Mouse (Mus musculus) kidney, adult 11 months (tissue): ENCODE data around the gene Krtap5-1.
A peak's percentile ranks its signal among the peaks of the same experiment; 100 is the strongest.
"Not testable (repeated sequence)": the region's sequence is repeated elsewhere in the genome, so short reads cannot be mapped to it uniquely, and the experiment has no call there.

Source experiments
- DNase-seq: peaks from one replicate; pipeline ENCODE4 v3.0.0; 2022

Krtap5-1 gene

GRCm38 (mm10) chr7:142297018-142297417 is at the start of gene Krtap5-1:
Gene Krtap5-1 (minus strand): TSS chr7:142297118.
- not testable (repeated sequence) for DNase-seq

GRCm38 (mm10) chr7:142342247-142342640 is 45.3 kb upstream of the Krtap5-1 start:
- no peak for DNase-seq

- DNase-seq, result no peak
Observed at GRCm38 (mm10) chr7:142341564-142342246, 44.8 kb upstream of the Krtap5-1 start.

- no peak for DNase-seq
Observed at GRCm38 (mm10) chr7:142340269-142340970, 43.5 kb upstream of the Krtap5-1 start.

- no peak for DNase-seq
Observed at GRCm38 (mm10) chr7:142335151-142335550, 38.2 kb upstream of the Krtap5-1 start.

GRCm38 (mm10) chr7:142334246-142334645 is 37.3 kb upstream of the Krtap5-1 start:
- DNase-seq, result peak; percentile 61

- DNase-seq, result not testable (repeated sequence)
Observed at GRCm38 (mm10) chr7:142332741-142333140, 35.8 kb upstream of the Krtap5-1 start.

GRCm38 (mm10) chr7:142331281-142331680 is 34.4 kb upstream of the Krtap5-1 start:
- DNase-seq, result no peak

- peak; percentile 75 for DNase-seq
Observed at GRCm38 (mm10) chr7:142330271-142330724, 33.4 kb upstream of the Krtap5-1 start.

- no peak for DNase-seq
Observed at GRCm38 (mm10) chr7:142328507-142328906, 31.6 kb upstream of the Krtap5-1 start.

GRCm38 (mm10) chr7:142326714-142327445 is 30.0 kb upstream of the Krtap5-1 start:
- no peak for DNase-seq

- DNase-seq, result no peak
Observed at GRCm38 (mm10) chr7:142323396-142324117, 26.6 kb upstream of the Krtap5-1 start.

- DNase-seq, result no peak
Observed at GRCm38 (mm10) chr7:142322641-142323040, 25.7 kb upstream of the Krtap5-1 start.

- DNase-seq, result not testable (repeated sequence)
Observed at GRCm38 (mm10) chr7:142321637-142322306, 24.9 kb upstream of the Krtap5-1 start.

GRCm38 (mm10) chr7:142320906-142321305 is 24.0 kb upstream of the Krtap5-1 start:
- DNase-seq, result no peak

GRCm38 (mm10) chr7:142319124-142319523 is 22.2 kb upstream of the Krtap5-1 start:
- no peak for DNase-seq

GRCm38 (mm10) chr7:142317216-142317615 is 20.3 kb upstream of the Krtap5-1 start:
- DNase-seq, result no peak

- no peak for DNase-seq
Observed at GRCm38 (mm10) chr7:142316558-142316957, 19.6 kb upstream of the Krtap5-1 start.

- DNase-seq, result no peak
Observed at GRCm38 (mm10) chr7:142314600-142315285, 17.8 kb upstream of the Krtap5-1 start.

- DNase-seq, result not testable (repeated sequence)
Observed at GRCm38 (mm10) chr7:142303929-142304328, 7.0 kb upstream of the Krtap5-1 start.

GRCm38 (mm10) chr7:142303249-142303648 is 6.3 kb upstream of the Krtap5-1 start, which contains the start of gene Krtap5-4:
Gene Krtap5-4 (plus strand): TSS chr7:142303549.
- no peak for DNase-seq
